Mouse (Mus musculus) MN1 (cell line): Measurements from ENCODE around the gene Endou.

Experiments used
- DNase-seq: peaks from one replicate; pipeline ENCODE4 v3.0.0-alpha.2; 2016; ENCODE audit warnings: low spot score

Gene Endou

GRCm38 (mm10) chr15:97731111-97731510, at the start of gene Endou:
Endou (minus strand) TSS chr15:97731339.
- DNase-seq = no peak

DNA sequence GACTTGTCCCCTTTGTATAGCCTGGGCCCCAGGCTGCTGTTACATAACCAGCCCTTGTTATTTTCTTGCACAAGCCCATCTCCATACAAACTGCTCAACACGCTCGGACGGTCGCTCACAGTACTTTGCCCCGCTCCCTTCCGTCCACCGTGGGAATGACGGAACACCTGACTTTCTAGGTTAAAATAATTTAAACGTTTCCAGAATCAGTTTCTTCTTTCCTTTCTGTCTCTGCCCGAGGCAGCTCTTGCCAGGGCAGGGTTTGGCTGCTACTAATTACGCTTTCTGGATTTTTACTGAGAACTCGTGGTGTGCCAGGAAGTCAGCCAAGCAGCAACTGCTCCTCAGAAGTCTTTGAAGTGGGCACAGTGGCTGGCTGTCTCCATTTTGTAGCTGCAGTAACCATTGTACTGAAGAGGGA, 49.5 kb upstream of the Endou start:
- no peak for DNase-seq

DNA sequence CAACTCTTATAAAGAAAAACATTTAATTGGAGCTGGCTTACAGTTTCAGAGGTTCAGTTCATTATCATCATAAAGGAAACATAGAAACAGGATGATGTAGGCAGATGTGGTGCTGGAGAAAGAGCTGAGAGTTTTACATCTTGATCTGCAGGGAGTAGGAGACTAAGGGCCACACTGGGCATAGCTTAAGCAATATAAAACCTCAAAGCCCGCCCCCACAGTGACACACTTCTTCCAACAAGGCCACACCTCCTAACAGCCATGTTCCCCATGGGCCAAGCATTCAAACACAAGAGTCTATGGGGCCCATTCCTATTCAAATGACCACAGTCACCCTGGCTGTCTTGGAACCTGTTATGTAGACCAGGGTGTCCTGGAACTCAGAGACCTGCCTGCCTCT, 48.4 kb upstream of the Endou start:
- DNase-seq = no peak

DNA sequence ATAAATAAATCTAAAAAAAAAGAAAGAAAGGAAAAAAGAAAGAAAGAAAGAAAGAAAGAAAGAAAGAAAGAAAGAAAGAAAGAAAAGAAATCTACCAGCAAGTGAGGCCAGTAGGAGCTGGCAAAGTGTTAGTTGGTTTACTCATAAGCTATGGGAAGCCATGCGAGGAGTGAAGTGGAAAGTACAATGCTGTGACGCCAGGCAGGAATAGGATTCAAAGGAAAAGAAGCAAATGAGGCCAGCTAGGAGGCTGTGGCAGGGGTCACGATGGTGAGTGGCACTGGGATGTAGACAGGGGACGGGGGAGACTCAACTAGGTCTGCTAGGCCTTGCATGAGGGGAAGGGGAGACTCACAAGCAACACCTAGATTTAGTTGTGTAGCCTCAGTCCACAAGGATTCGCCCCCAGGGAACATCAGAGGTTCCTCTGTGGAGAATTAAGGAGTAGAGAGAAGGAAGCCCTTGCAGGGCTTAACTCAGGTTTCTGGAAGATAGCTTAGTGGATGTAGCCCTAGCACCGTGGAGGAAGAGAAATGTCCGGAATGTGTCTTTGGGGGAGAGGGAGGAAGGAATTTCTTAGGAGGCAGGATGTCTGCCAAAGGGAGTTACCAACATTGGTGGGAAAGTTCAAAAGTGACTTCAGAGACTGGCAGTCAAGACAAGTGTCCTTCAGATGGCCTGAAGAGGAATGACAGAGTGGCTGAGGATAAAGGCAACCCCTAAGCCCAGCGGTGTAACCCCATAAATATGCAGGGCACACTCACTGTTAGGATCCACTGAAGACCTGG, 47.4 kb upstream of the Endou start, which contains the start of gene Slc48a1:
TSS of gene Slc48a1 (plus strand) at position 210 of the 788 bp plus-strand sequence.
- no peak for DNase-seq

DNA sequence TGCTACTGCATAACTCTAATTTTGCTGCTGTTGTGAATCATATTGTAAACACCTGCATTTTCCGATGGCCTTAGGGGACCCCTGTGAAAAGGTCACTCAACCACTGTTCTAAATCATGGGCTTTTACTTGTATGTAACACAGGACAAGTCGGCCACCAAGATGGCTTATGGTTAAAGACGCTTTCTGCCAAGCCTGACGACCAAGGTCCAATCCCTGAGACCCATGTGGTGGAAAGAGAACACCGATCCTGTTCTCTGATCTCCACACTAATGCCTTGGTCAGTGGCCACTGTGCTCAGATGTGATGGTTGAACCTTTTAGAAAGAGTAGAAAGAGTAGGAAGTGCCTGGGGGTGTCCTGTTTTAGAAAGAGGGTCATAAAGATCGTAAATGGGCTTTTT, 45.8 kb upstream of the Endou start:
- no peak for DNase-seq

- DNase-seq = peak; percentile 73
These were observed 45.4 kb upstream of the Endou start for GRCm38 (mm10) chr15:97776514-97776913.

DNA sequence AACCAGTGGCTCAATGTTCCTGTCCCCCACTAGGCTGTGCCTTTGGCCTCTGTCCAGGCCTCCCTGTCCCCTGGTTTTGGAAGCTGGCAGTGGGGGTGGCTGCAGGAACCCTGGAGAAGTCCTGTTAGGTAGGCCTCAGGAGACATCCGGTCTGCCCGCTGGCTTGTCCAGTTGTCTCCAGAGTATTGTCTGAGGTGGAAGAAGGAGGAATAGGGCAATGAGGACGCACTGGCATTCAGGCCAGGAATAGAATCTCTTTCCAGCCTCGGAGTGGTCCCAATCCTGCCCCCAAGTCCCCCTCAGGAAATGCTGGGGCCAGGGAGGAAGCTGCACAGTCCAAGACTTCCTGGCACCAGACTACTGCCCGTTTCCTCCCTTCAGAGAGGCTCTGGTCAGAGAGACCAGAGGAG, 42.8 kb upstream of the Endou start:
- peak; percentile 49 for DNase-seq

DNA sequence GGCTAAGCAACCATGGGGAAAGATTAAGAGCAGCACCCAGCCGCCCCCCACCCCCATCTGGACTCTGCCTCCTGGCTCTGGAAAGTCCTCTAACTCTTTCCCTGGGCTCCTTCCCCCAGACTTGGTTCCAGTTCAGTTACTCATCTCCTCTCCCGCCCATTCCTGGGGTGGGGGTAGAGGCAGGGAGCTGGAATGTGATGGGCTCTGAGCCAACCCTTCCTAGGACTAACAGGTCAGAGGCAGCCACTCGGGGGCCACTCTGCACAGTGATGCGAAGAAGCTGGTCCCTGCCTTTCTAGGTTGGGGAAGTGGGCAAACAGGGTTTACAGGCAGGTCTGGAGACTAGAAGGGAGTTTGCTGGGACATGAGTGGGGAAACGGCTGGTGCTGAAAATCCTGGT, 42.0 kb upstream of the Endou start:
- peak; percentile 49 for DNase-seq

DNA sequence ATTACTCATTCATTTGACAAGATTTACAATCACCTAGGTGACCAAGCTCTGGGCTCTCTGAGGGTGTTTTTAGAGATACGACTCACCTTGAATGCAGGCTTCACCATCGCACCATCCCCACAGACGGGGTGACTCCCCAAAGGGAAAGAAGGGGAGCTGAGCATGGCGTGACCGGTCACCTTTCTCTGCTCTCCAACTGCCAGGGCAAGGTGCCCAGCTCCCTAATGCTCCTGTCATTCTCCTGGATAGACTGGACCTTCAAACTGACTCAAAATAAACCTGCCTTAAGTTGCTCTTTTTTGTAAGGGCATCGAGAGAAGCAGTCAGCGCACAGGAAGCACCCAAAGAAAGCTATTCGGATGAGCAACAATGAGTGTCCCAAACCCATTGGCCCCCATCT, 39.1 kb upstream of the Endou start:
- no peak for DNase-seq

- DNase-seq = peak; percentile 45
These were observed 37.1 kb upstream of the Endou start for GRCm38 (mm10) chr15:97768192-97768591.

DNA sequence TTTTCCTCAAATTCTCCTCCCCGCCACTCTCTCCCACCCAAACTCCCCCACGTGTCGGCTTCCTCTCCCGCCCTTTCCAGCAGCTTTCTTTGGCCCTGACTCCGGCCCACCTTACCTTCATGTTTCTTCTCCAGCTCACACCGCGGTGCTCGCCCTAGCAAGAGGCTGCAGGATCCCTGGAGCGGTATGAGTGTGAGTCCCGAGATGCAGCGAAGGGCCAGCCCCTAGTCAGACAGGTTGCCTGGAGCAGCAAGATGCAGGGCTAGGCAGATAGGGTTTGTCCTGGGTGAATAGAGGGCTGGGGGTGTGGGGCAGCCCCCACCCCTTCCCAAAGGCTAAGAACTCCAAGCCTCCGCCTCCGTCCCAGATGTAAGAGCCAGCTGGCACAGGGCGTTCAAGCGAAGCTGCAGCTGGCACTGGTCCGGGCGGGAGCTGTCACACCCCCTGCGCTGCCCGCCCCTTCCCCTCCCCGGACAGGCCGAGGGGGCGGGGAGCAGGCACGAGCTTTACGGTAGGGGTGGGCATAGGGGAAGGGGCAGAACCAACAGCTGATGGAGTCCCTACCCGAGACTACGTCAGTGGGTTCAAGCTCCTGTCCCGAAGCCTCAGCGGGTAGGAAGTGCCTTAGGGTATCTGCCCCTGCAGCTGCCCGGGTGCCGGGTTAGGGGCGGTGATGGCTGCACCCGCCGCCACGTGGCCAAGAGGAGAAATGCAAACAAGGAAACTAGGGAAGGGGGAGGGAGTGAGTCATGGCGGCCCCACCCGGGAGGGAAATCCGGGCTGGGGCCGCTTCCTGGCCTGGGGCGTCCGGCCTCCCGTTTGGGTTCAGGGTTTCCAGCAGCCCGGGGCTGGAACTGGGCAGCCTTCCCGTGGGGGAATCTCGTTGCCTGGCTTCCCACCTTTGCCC, 36.4 kb upstream of the Endou start, which contains the start of gene Rapgef3:
TSS of gene Rapgef3 (minus strand) at position 693 of the 907 bp plus-strand sequence.
- DNase-seq = peak; percentile 90

GRCm38 (mm10) chr15:97766594-97767279, 35.6 kb upstream of the Endou start:
- DNase-seq = no peak

DNA sequence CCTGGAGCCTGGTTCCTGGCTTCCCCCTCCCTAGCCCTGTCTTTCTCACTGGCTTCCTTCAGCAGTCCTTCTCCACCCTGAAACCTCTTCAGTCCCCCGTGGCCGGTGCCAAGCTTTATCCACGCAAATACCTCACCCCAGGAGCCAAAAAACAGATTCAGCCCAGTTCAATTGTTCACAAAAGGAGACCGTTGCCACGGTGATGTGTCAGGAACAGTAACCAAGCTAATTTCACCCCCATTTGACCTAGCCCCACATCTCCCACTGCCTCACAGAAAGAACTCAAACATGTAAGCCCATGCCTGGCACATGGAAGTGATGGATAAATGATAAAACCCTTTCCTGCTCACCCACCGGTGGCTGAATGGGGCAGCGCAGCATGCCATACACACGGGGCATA, 35.1 kb upstream of the Endou start:
- DNase-seq = peak; percentile 59

- no peak for DNase-seq
These were observed 34.1 kb upstream of the Endou start for GRCm38 (mm10) chr15:97765090-97765794.

GRCm38 (mm10) chr15:97764532-97764931, 33.4 kb upstream of the Endou start:
- DNase-seq = no peak

DNA sequence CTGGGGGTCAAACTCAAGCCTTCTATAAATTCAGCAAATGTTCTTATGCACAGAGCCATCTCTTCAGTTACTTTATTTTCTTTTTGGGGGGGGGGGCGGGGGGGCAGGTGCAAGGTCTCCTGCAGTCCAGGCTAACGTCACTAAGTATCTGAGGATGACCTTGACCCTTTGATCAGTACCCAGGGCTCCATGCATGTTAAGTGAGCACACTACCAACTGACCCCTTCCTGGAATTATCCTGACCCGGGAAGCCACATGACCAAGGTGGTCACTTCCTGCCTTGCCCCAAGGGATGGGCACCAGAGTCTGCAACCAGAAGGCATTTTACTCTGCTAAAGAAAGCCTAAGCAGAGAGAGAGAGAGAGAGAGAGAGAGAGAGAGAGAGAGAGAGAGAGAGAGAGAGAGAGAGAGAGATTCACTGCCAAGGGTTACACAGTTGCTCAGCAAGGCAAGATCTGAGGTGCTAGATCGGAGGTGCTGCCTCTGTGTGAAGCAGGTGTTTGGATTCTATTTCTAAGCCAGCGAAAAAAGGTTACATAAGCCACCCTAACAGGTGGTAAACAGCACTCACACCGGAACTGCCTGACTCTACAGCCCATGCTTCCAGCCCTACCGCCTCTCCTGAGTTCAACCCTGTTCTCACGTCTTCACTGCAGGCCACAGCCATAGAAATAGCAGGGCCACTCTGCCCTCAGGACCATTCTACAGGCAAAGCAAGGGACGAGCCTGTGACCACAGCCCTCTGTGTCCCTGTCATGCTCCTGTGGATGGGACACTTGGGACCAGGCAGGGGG, 32.3 kb upstream of the Endou start:
- DNase-seq = peak; percentile 29

- no peak for DNase-seq
These were observed 31.6 kb upstream of the Endou start for GRCm38 (mm10) chr15:97762733-97763132.

DNA sequence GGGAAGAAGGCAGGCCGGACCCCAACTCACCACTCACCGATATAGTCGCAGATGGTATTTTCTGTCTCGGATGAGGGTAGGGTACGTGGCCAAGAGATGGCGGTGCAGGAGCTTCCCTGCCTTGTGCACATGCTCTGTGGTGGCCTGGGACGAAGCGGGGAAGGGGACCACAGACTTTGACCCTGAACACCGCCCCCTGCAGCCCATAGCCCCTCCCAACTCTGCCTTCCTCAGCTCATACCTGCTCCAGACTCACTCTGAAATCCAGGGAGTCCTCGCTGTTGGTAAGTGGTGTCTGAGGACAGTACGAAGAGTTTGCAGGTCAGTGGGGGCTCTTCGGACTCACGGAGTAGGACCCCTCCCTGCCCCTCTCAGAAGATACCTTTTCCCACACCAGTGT, 30.3 kb upstream of the Endou start:
- no peak for DNase-seq

DNA sequence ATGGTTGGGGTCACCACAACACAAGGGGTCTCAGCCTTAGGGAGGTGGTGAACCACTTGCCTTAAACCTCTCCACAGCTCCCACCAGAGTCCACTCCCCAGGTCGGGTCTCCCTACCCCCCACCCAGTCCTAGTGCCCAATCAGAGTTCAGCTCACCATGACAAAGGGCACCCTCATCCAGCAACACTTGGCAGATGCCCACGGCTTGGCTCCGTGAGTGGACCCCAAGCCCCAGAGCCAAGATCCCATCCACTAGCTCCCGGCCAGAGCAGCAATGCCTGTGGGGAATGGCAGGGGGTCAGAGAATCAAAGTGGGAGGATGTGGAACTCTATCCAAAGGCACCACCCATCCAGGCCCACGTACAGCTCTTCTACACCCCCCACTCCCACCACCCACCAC, 29.8 kb upstream of the Endou start:
- DNase-seq = no peak

DNA sequence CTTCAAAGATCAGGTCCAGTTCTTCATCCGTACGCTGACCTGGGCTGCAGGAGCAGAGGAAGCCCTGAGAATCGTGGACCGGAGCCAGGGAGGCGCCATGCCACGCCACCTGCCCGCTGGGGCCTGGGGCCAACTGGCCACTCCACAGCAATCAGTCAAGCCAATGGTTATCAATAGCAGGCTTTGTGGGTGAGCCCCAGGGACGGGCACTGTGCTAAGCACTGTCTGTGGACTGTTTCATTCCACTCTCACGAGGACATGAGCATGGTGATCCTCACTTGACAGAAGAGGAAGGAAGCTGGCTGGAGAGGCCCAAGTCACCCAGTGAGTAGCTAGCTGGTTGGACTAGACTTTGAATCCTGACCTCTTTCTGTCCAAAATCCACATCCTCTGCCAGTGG, 28.9 kb upstream of the Endou start:
- DNase-seq = no peak

DNA sequence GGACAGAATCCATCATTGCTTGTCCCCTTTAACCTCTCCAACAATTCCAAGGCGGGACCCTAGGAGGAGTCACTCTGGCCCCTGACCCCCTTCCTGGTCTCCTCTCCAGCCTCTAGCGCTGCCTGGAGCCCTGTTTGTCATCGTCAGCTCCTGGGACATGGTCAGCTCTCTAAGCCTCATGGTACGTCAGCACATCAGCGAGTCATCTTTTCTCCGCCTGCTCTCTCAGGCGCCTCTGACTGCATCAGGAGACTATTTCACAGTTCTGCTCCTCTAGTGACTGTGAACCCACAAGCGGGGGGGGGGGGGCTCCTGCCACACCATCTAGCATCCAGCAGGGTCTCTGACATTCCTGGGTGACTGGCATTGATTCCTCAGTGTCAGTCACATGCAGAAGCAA, 24.2 kb upstream of the Endou start:
- DNase-seq = peak; percentile 36
